Mouse (Mus musculus) ES-E14 (cell line): ENCODE results near the gene Wdr74. TPM values are rescaled to one million over a fixed set of nuclear protein-coding genes. Genes with fewer than 3 reads are reported as not detected.

Experiments used
- DNase-seq: peaks from one replicate; pipeline ENCODE4 v3.0.0-alpha.2; 2013; ENCODE audit warnings: low read depth, low spot score
- H3K27ac ChIP-seq: 2 replicates; pipeline ENCODE4 v1.5.1; 2012; ENCODE audit warnings: low read depth, mild to moderate bottlenecking, low read length, moderate library complexity, mixed read lengths; ENCODE audit not compliant: poor library complexity, insufficient read depth, severe bottlenecking
- H3K36me3 ChIP-seq: 2 replicates; pipeline ENCODE4 v1.6.1; 2012; ENCODE audit warnings: mild to moderate bottlenecking, low read length, moderate library complexity, mixed read lengths; ENCODE audit not compliant: control insufficient read depth, poor library complexity, insufficient read depth, severe bottlenecking
- H3K4me1 ChIP-seq, 2 experiments: fragments of 150-350 bp in 1 of 2; sonication (generic) in 1 of 2; 2 replicates each; pipeline ENCODE4 v1.6.1; 2012; ENCODE audit warnings: low read length in 2 of 2, mild to moderate bottlenecking in 1 of 2, mixed read lengths in 1 of 2; ENCODE audit not compliant: control insufficient read depth in 2 of 2, insufficient read depth in 2 of 2, poor library complexity in 1 of 2
- H3K4me3 ChIP-seq, 2 experiments: fragments of 150-350 bp in 1 of 2; sonication (generic) in 1 of 2; 2 replicates each; pipeline ENCODE4 v1.5.1; 2012; ENCODE audit warnings: low read length in 2 of 2, low read depth in 1 of 2, mild to moderate bottlenecking in 1 of 2, mixed read lengths in 1 of 2; ENCODE audit not compliant: insufficient read depth in 1 of 2, poor library complexity in 1 of 2, severe bottlenecking in 1 of 2
- H3K9ac ChIP-seq: 2 replicates; pipeline ENCODE4 v1.6.1; 2012; ENCODE audit warnings: low read depth, mild to moderate bottlenecking, low read length, mixed read lengths; ENCODE audit not compliant: poor library complexity, insufficient read depth, severe bottlenecking
- H3K9me3 ChIP-seq: fragments of 150-350 bp; sonication (generic); 2 replicates; pipeline ENCODE4 v1.6.1; 2012; ENCODE audit warnings: low read depth, mild to moderate bottlenecking, low read length; ENCODE audit not compliant: control insufficient read depth, insufficient read depth
- CHD2 ChIP-seq: IDR thresholded peaks from 2 replicates; pipeline ENCODE4 v1.6.1; 2014; ENCODE audit warnings: mild to moderate bottlenecking, low read depth, low read length, inconsistent platforms
- HCFC1 ChIP-seq: IDR thresholded peaks from 2 replicates; pipeline ENCODE4 v1.6.1; 2012; ENCODE audit warnings: low read length, inconsistent platforms, borderline replicate concordance; ENCODE audit not compliant: insufficient read depth
- MAFK ChIP-seq: IDR thresholded peaks from 2 replicates; pipeline ENCODE4 v1.6.1; 2014; ENCODE audit warnings: mild to moderate bottlenecking, low read depth, low read length, inconsistent platforms; ENCODE audit not compliant: insufficient read depth
- ZC3H11A ChIP-seq: IDR thresholded peaks from 2 replicates; pipeline ENCODE4 v1.6.1; 2012; ENCODE audit warnings: low read depth, mild to moderate bottlenecking, inconsistent platforms, low read length, borderline replicate concordance
- ZNF384 ChIP-seq: IDR thresholded peaks from 2 replicates; pipeline ENCODE4 v1.6.1; 2012; ENCODE audit warnings: low read depth, low read length, inconsistent platforms
- in situ Hi-C, 2 experiments: fragments of 600-800 bp; cut with MboI; formaldehyde crosslinking; loops; one replicate each; pipeline ENCODE4 v1.15.1; 2025; ENCODE audit warnings: low sequenced_read_pairs in 2 of 2, inconsistent platforms in 1 of 2; ENCODE audit not compliant: unreplicated experiment in 2 of 2
- total RNA-seq: library from RNA; depleted of rRNA; stranded (reverse); fragments of 300-350 nt; gene quantifications from 2 replicates; pipeline ENCODE4 v1.2.3, GENCODE M21; 2012

Gene Wdr74
- total RNA-seq, 1 experiment = 173 TPM

GRCm38 (mm10) chr19:8747368-8747767 lies 11.7 kb downstream of the Wdr74 start:
- Histone ChIP-seq H3K27ac (no peak overlapping the region), H3K9me3 (no peaks in the 10 kb centered on the region), H3K4me3 (no peak overlapping the region), H3K4me1 (no peaks in the 10 kb centered on the region), H3K36me3 (peaks cover 19% of the 10 kb centered on the region), H3K9ac (no peak overlapping the region)
- TF ChIP-seq MAFK (no peak), HCFC1 (no peak), ZNF384 (peak; percentile 96), CHD2 (no peak), ZC3H11A (0 out of 2 replicates have a peak, but pooled peaks have one; percentile 2)
- DNase-seq = no peak
- in situ Hi-C loops = no loop called here

- peaks cover 13% of the 10 kb centered on the region for H3K36me3 ChIP-seq
- in situ Hi-C loops = no loop called here
Observed at GRCm38 (mm10) chr19:8755652-8756051, 20.0 kb downstream of the Wdr74 start.

GRCm38 (mm10) chr19:8756635-8757387 lies 21.2 kb downstream of the Wdr74 start, which contains the start of gene Nxf1:
Nxf1 (plus strand) TSS chr19:8757073.
- Histone ChIP-seq H3K36me3 (peaks cover 12% of the 10 kb centered on the region), H3K9ac (peak within 1 kb of the TSS; percentile 96), H3K27ac (peak within 1 kb of the TSS; percentile 89), H3K4me1 (no peaks in the 10 kb centered on the region), H3K4me3 (peak within 1 kb of the TSS; percentile 93 to 95), H3K9me3 (no peaks in the 10 kb centered on the region)
- peak; percentile 86 for DNase-seq
- TF ChIP-seq CHD2 (no peak), ZC3H11A (no peak), ZNF384 (no peak), HCFC1 (no peak; the same call in 1 of the 2 replicates)
- in situ Hi-C loops = no loop called here

More at GRCm38 (mm10) chr19:8755652-8756051, 20.0 kb downstream of the Wdr74 start:
- TF ChIP-seq ZC3H11A (no peak), HCFC1 (no peak), CHD2 (no peak), MAFK (no peak), ZNF384 (no peak)
- Histone ChIP-seq H3K4me1 (no peaks in the 10 kb centered on the region), H3K9ac (no peak overlapping the region), H3K27ac (no peak overlapping the region), H3K9me3 (no peaks in the 10 kb centered on the region), H3K4me3 (no peak overlapping the region)
- DNase-seq = no peak

- DNase-seq = no peak
- no peak for TF ChIP-seq ZC3H11A
- TF ChIP-seq HCFC1 = no peak
- TF ChIP-seq ZNF384 = no peak
- no peak for TF ChIP-seq MAFK
- TF ChIP-seq CHD2 = no peak
- Histone ChIP-seq H3K9me3 (no peaks in the 10 kb centered on the region), H3K27ac (peak overlapping the region; percentile 89; the same call in 1 of the 2 replicates), H3K36me3 (peaks cover 12% of the 10 kb centered on the region), H3K4me1 (no peaks in the 10 kb centered on the region), H3K9ac (peak overlapping the region; percentile 96), H3K4me3 (peak overlapping the region; percentile 93 to 95)
- in situ Hi-C loops = no loop called here
Observed at GRCm38 (mm10) chr19:8757471-8757998, 21.9 kb downstream of the Wdr74 start.
